Comparison of ENCODE assay signal across 10 mouse cellular contexts in the genomic region with DNA sequence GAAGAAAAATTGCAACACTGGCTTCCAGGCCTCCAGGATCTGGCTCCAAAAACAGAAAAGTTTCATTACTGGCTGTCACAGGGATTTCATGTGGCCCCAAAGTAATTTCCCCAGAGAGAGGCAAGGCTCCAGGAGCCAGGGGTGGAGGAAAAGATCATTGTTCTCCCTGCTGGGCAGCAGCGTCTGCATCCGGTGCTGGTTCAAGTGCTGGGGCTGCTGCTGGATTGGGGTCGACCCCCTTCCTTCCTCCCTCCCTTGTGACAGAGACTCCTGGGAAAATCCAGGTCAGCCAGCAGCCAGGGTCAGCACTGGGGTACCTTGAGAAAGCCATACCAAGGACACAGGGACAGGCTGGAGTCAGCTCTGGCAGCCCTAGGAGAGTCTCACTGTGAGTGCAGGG.
DNase-seq lines count a peak whose midpoint lies in the region; ATAC-seq and TF ChIP-seq lines count a peak whose summit lies in the region.
"Had no signal": no experiment of that assay in that cellular context is flagged by ENCODE, and none has a peak within 500 bp of the region (broad histone marks: within the 10 kb centered on the region; RNA-seq: fewer than 3 reads in every experiment).

No protein-coding gene starts in this region.

- no peaks in the 10 kb centered on the region for H3K36me3 ChIP-seq in hindbrain, embryonic 10.5 days
- H3K36me3 ChIP-seq in hindbrain, embryonic 16.5 days (ENCODE audit: control insufficient read depth, insufficient read depth, low read length): no peaks in the 10 kb centered on the region
- H3K36me3 ChIP-seq in neural tube, embryonic 15.5 days: no peaks in the 10 kb centered on the region
- no peaks in the 10 kb centered on the region for H3K36me3 ChIP-seq in forebrain, postnatal 0 days (ENCODE audit: insufficient read depth)
- H3K36me3 ChIP-seq: embryonic facial prominence, embryonic 15.5 days had no signal

- H3K9ac ChIP-seq in hindbrain, embryonic 16.5 days (ENCODE audit: low read depth, low read length): no peak overlapping the region
- no peak overlapping the region for H3K9ac ChIP-seq in neural tube, embryonic 15.5 days (replicated peaks)
- H3K9ac ChIP-seq in forebrain, postnatal 0 days: no peak overlapping the region
- H3K9ac ChIP-seq: embryonic facial prominence, embryonic 15.5 days had no signal

- H3K27me3 ChIP-seq in hindbrain, embryonic 10.5 days (ENCODE audit: insufficient read depth, poor library complexity, severe bottlenecking): no peaks in the 10 kb centered on the region
- H3K27me3 ChIP-seq in hindbrain, embryonic 16.5 days (replicated peaks; ENCODE audit: control insufficient read depth, insufficient read depth, low read length): no peaks in the 10 kb centered on the region
- H3K27me3 ChIP-seq in neural tube, embryonic 15.5 days (replicated peaks): no peaks in the 10 kb centered on the region
- H3K27me3 ChIP-seq in forebrain, postnatal 0 days (ENCODE audit: insufficient read depth, low read length): no peaks in the 10 kb centered on the region
- H3K27me3 ChIP-seq: embryonic facial prominence, embryonic 15.5 days had no signal

- TF ChIP-seq CTCF in forebrain, postnatal 0 days (IDR thresholded peaks at IDR 0.05; ENCODE audit: low read depth): no peak

- H3K27ac ChIP-seq in hindbrain, embryonic 10.5 days: peak overlapping the region; percentile 67
- H3K27ac ChIP-seq in hindbrain, embryonic 16.5 days (ENCODE audit: low read depth, low read length): no peak overlapping the region
- H3K27ac ChIP-seq in neural tube, embryonic 15.5 days (replicated peaks): 0 out of 2 replicates have a peak overlapping the region, but pooled peaks have one; percentile 15
- no peak overlapping the region for H3K27ac ChIP-seq in forebrain, postnatal 0 days (ENCODE audit: low read depth, low read length)
- H3K27ac ChIP-seq: embryonic facial prominence, embryonic 15.5 days had no signal

- H3K9me3 ChIP-seq in hindbrain, embryonic 10.5 days: no peaks in the 10 kb centered on the region
- no peaks in the 10 kb centered on the region for H3K9me3 ChIP-seq in hindbrain, embryonic 16.5 days (ENCODE audit: control insufficient read depth, low read length)
- no peaks in the 10 kb centered on the region for H3K9me3 ChIP-seq in neural tube, embryonic 15.5 days (replicated peaks)
- H3K9me3 ChIP-seq in forebrain, postnatal 0 days (ENCODE audit: low read length): no peaks in the 10 kb centered on the region
- H3K9me3 ChIP-seq: embryonic facial prominence, embryonic 15.5 days had no signal

- H3K4me3 ChIP-seq in hindbrain, embryonic 10.5 days: no peak overlapping the region
- H3K4me3 ChIP-seq in hindbrain, embryonic 16.5 days (ENCODE audit: low read length): no peak overlapping the region
- no peak overlapping the region for H3K4me3 ChIP-seq in neural tube, embryonic 15.5 days (replicated peaks)
- no peak overlapping the region for H3K4me3 ChIP-seq in forebrain, postnatal 0 days (ENCODE audit: low read depth, low read length)
- H3K4me3 ChIP-seq: embryonic facial prominence, embryonic 15.5 days had no signal

- peaks cover 33% of the 10 kb centered on the region for H3K4me1 ChIP-seq in hindbrain, embryonic 10.5 days (replicated peaks)
- H3K4me1 ChIP-seq in hindbrain, embryonic 16.5 days (ENCODE audit: control insufficient read depth, insufficient read depth, low read depth, low read length): peaks cover 2% of the 10 kb centered on the region; the same call in 1 of the 2 replicates
- H3K4me1 ChIP-seq in neural tube, embryonic 15.5 days: 0 out of 2 replicates have a peak, but pooled peaks cover 3% of the 10 kb centered on the region
- no peaks in the 10 kb centered on the region for H3K4me1 ChIP-seq in forebrain, postnatal 0 days (ENCODE audit: insufficient read depth)
- H3K4me1 ChIP-seq: embryonic facial prominence, embryonic 15.5 days had no signal

- no peak for DNase-seq in hindbrain, embryonic 10.5 days (ENCODE audit: low spot score)
- DNase-seq in neural tube, embryonic 10.5 days (ENCODE audit: extremely low spot score, low spot score): no peak
- peak; percentile 15 to 20 for DNase-seq in heart, postnatal 36 days
- no peak for DNase-seq in cerebellum, adult 11-12 months
- DNase-seq in forebrain, postnatal 0 days: no peak
- no peak for DNase-seq in right cerebral cortex, postnatal 36 days (ENCODE audit: low spot score in 2 of 2)
- DNase-seq: right cerebral cortex, adult 18-20 months had no signal

- no peak for ATAC-seq in hindbrain, embryonic 16.5 days
- ATAC-seq in neural tube, embryonic 15.5 days (ENCODE audit: low FRiP score): no peak
- no peak for ATAC-seq in forebrain, postnatal 0 days

- intact Hi-C loops in heart, postnatal 36 days (cut with DNase I): no loop called here

- no peak overlapping the region for H3K4me2 ChIP-seq in hindbrain, embryonic 16.5 days (ENCODE audit: low read length)
- H3K4me2 ChIP-seq in neural tube, embryonic 15.5 days: no peak overlapping the region
- H3K4me2 ChIP-seq in forebrain, postnatal 0 days (ENCODE audit: low read depth): no peak overlapping the region
- H3K4me2 ChIP-seq: embryonic facial prominence, embryonic 15.5 days had no signal

- 15% methylated on average over 3 of the region's 3 CpGs for WGBS in hindbrain, embryonic 10.5 days
- WGBS in hindbrain, embryonic 16.5 days: 19% methylated on average over 3 of the region's 3 CpGs
- WGBS in neural tube, embryonic 15.5 days: 17% methylated on average over 3 of the region's 3 CpGs
- 18% methylated on average over 3 of the region's 3 CpGs for WGBS in forebrain, postnatal 0 days

Comparison
In these comparisons a context has a peak if more than half of its experiments do, and no peak if none do; other contexts are left out.
1. H3K27ac ChIP-seq: peak in hindbrain, embryonic 10.5 days (single experiment) and neural tube, embryonic 15.5 days (single experiment); none in hindbrain, embryonic 16.5 days (single experiment) and forebrain, postnatal 0 days (single experiment).
2. DNase-seq: peak in heart, postnatal 36 days (2 of 2); none in hindbrain, embryonic 10.5 days (single experiment), neural tube, embryonic 10.5 days (single experiment), cerebellum, adult 11-12 months (single experiment), forebrain, postnatal 0 days (single experiment) and right cerebral cortex, postnatal 36 days (0 of 2).